Mouse (Mus musculus): ENCODE measurements at regions not wholly inside any gene's neighbourhood (a gene's known extent, or its start where the extent isn't known, plus 50 kb on each side); places are given as distances from the start of the nearest gene placed in this dataset.

DNA sequence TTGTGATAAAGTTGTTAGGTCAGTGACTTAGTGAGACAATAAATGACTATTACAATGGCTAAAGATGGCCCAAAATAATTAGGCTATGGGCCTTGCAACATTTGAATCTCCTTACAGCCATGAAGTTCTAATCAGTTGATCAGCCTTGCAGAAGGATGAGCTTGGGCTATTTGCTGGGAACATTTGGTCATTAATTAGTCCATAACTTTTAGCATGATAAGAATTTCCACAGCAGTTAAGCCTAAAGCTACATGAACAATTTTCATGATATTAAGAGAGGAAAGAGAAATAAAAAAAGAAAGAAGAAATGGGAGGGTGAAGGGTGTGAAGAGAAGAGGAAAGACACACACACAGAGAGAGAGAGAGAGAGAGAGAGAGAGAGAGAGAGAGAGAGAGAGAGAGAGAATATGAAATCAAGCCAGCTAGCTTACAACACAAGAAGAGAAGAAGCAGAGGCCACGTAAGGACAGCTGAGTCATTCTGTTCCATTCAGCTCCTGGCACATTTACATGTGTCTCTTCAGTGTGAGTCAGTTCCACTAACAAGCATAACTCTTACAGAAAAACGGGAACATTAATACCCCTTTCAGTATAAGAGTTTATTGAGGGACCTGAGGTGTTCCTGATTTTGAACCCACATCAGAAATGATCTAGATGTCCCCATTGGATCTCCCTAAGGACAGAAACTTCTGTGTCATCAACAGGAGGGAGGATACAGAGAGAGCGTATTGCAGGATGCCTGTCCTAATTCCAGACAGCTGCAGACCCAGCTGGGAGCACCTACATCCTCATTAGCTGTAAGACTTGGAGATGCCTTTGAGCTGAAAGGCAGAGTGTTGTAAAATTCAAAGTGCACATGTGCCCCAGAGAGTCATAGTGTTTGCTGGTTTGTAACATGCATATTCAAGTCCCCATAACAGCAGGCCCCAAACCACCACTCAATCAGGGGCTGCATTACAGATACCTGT, 487.6 kb upstream of the Vstm2a start:
- Histone ChIP-seq H3K27ac (ENCODE audit: control insufficient read depth, low read depth, low read length) (peak overlapping the region; percentile 18; the same call in 1 of the 2 replicates), H3K4me1 (ENCODE audit: control insufficient read depth in 1 of 2, insufficient read depth in 2 of 2, low read length in 2 of 2) (peaks cover 0 to 5% of the 10 kb centered on the region in 2 experiments; a peak in 2 of 4 replicates), H3K79me2 (ENCODE audit: control insufficient read depth, insufficient read depth, low read length, poor library complexity) (no peaks in the 10 kb centered on the region), H3K27me3 (ENCODE audit: control insufficient read depth in 1 of 2, insufficient read depth in 2 of 2, low read length in 2 of 2) (no peaks in the 10 kb centered on the region), H3K4me3 (ENCODE audit: control insufficient read depth in 1 of 2, insufficient read depth in 1 of 2, low read depth in 2 of 2, low read length in 2 of 2) (no peak overlapping the region), H3K36me3 (ENCODE audit: control insufficient read depth in 1 of 2, insufficient read depth in 2 of 2, low read length in 2 of 2) (peaks cover 0 to 5% of the 10 kb centered on the region in 2 experiments; a peak in 3 of 4 replicates), H3K9me3 (replicated peaks; ENCODE audit: insufficient read depth, low read length) (no peaks in the 10 kb centered on the region), H3K9ac (ENCODE audit: control insufficient read depth, low read depth, low read length, poor library complexity, severe bottlenecking) (no peak overlapping the region)
- 0 out of 2 replicates have a peak, but pooled peaks have one; percentile 12 for TF ChIP-seq SMC3 (IDR thresholded peaks at IDR 0.05; ENCODE audit: low read depth, low read length)
- TF ChIP-seq BHLHE40 (IDR thresholded peaks at IDR 0.05; ENCODE audit: borderline replicate concordance, low read depth, low read length), result no peak
- TF ChIP-seq ETS1 (IDR thresholded peaks at IDR 0.05; ENCODE audit: low read depth, low read length), result peak; percentile 75
- TF ChIP-seq MAX (IDR thresholded peaks at IDR 0.05; ENCODE audit: low read length), result peak; percentile 51; the same call in 1 of the 2 replicates
- TF ChIP-seq SIN3A (IDR thresholded peaks at IDR 0.05; ENCODE audit: low read length), result 0 out of 2 replicates have a peak, but pooled peaks have one; percentile 39
- TF ChIP-seq GABPA (IDR thresholded peaks at IDR 0.05; ENCODE audit: low read depth, low read length), result peak; percentile 72; the same call in 1 of the 2 replicates
- TF ChIP-seq CHD2 (IDR thresholded peaks at IDR 0.05; ENCODE audit: low read length), result no peak
- TF ChIP-seq TCF12 (IDR thresholded peaks at IDR 0.05; ENCODE audit: low read depth, low read length), result peak; percentile 30; the same call in 1 of the 2 replicates
- TF ChIP-seq POLR2AphosphoS2 (IDR thresholded peaks at IDR 0.05; ENCODE audit: low read length), result no peak
- peak; percentile 96 for TF ChIP-seq JUND (IDR thresholded peaks at IDR 0.05; ENCODE audit: low read depth, low read length)
- 0 out of 2 replicates have a peak, but pooled peaks have one; percentile 49 for TF ChIP-seq MYC (IDR thresholded peaks at IDR 0.05; ENCODE audit: low read depth, low read length)
- TF ChIP-seq USF1 (IDR thresholded peaks at IDR 0.05; ENCODE audit: low read depth, low read length), result no peak
- TF ChIP-seq MXI1 (IDR thresholded peaks at IDR 0.05; ENCODE audit: low read depth, low read length), result peak; percentile 44; the same call in 1 of the 2 replicates
- TF ChIP-seq MEF2A (IDR thresholded peaks at IDR 0.05; ENCODE audit: extremely low read depth, insufficient replicate concordance, low read depth, low read length, poor library complexity, severe bottlenecking), result 0 out of 2 replicates have a peak, but pooled peaks have one; percentile 34
- peak; percentile 42 to 50; a peak in 2 of 4 replicates for TF ChIP-seq EP300 (IDR thresholded peaks at IDR 0.05; ENCODE audit: low read depth in 1 of 2, low read length in 2 of 2)
- DNase-seq (ENCODE audit: low read depth, low spot score), result peak; percentile 84
